Mouse (Mus musculus) G1E (cell line): ENCODE results near the gene Eya3. TPM values are rescaled to one million over a fixed set of nuclear protein-coding genes. Genes with fewer than 3 reads are reported as not detected.
A peak's percentile ranks its signal among the peaks of the same experiment; 100 is the strongest.
"Not testable (repeated sequence)": the region's sequence is repeated elsewhere in the genome, so short reads cannot be mapped to it uniquely, and the experiment has no call there.

Source experiments
- ATAC-seq: 2 replicates; pipeline ENCODE4 v1.8.0; 2016; ENCODE audit warnings: mild to moderate bottlenecking; ENCODE audit not compliant: insufficient number of reproducible peaks, poor library complexity, low FRiP score, severe bottlenecking; ENCODE audit errors: extremely low read depth
- DNase-seq: peaks from one replicate; pipeline ENCODE4 v3.0.0; 2012; ENCODE audit warnings: low spot score
- H3K27me3 ChIP-seq: 2 replicates; pipeline ENCODE4 v1.6.1; 2012; ENCODE audit warnings: mild to moderate bottlenecking, low read length, inconsistent platforms; ENCODE audit not compliant: insufficient read depth
- H3K36me3 ChIP-seq: replicated peaks from 2 replicates; pipeline ENCODE3; 2012; ENCODE audit warnings: mild to moderate bottlenecking, inconsistent platforms
- H3K4me1 ChIP-seq: 2 replicates; pipeline ENCODE4 v1.6.1; 2012; ENCODE audit warnings: low read depth, low read length, inconsistent platforms, mixed read lengths; ENCODE audit not compliant: insufficient read depth
- H3K4me3 ChIP-seq: 2 replicates; pipeline ENCODE4 v1.5.1; 2012; ENCODE audit warnings: low read depth, mild to moderate bottlenecking, inconsistent platforms, low read length, moderate library complexity, mixed read lengths
- H3K9me3 ChIP-seq: replicated peaks from 2 replicates; pipeline ENCODE4 v1.6.1; 2012; ENCODE audit warnings: inconsistent platforms
- CTCF ChIP-seq: IDR thresholded peaks from 2 replicates; pipeline ENCODE4 v1.5.1; 2012; ENCODE audit warnings: low read depth, low read length, inconsistent platforms, mixed read lengths
- GATA1 ChIP-seq: IDR thresholded peaks from 2 replicates; pipeline ENCODE4 v1.6.1; 2012; ENCODE audit warnings: borderline replicate concordance, low read length, inconsistent platforms, mixed read lengths
- GATA2 ChIP-seq: IDR thresholded peaks from 2 replicates; pipeline ENCODE4 v1.6.1; 2012; ENCODE audit warnings: low read depth, low read length, inconsistent platforms, borderline replicate concordance
- POLR2AphosphoS5 ChIP-seq: IDR thresholded peaks from 2 replicates; pipeline ENCODE4 v1.6.1; 2012; ENCODE audit warnings: low read depth, low read length, inconsistent platforms; ENCODE audit not compliant: insufficient replicate concordance
- TAL1 ChIP-seq: conservative IDR thresholded peaks from 2 replicates; pipeline ENCODE4 v1.6.1; 2012; ENCODE audit warnings: low read depth, low read length, inconsistent platforms, mixed read lengths
- polyA plus RNA-seq: library from polyadenylated mRNA; stranded (reverse); fragments of >175 nt; gene quantifications from 2 replicates; pipeline ENCODE4 v1.2.3, GENCODE M21; 2012
- total RNA-seq, 2 experiments: library from RNA; stranded (forward) in 1 of 2; stranded (reverse) in 1 of 2; fragments of 200-1000 nt in 1 of 2; fragments of >200 nt in 1 of 2; fragmentation: Nextera tagmentation in 1 of 2; gene quantifications; 2 replicates each; pipeline ENCODE4 v1.2.3; 2014 to 2017

Gene Eya3
- total and polyA plus RNA-seq, 3 experiments: 4.3 to 101 (median 35.0) TPM

DNA sequence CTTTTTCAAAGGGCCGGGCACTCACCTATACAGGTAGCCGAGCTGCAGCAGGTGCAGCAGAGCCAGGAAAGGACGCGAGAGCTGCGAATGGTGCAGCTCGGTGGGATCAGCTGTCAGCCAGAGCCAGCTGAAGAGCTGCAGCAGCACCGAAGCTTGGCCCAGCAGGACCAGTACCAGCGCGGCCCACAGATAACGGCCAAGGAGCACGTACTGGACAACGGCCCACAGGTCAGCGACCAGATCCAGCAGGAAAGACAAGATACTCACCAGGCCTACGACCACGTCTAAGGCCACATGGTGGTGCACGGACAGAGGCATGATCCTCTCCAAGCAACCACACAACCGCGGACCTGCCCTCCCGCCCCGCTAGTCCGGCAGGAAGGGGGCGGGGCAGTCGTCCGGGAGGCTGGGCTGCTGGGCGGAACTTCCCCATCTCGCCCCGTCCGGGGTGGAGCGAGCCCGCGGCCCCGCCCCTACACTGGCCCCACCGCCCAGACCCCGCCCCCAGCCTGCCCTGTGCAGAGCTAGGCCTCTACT is 93.4 kb downstream of the Eya3 start, which contains the start of gene Xkr8:
Gene Xkr8 (minus strand): TSS at position 399 of the 537 bp plus-strand sequence.
- ATAC-seq (peak; percentile 79), DNase-seq (peak; percentile 96)
- peaks cover 21% of the 10 kb centered on the region for H3K36me3 ChIP-seq
- H3K9me3 ChIP-seq: no peaks in the 10 kb centered on the region
- peak within 1 kb of the TSS; percentile 86 for H3K4me3 ChIP-seq
- H3K27me3 ChIP-seq: no peaks in the 10 kb centered on the region; the same call in 1 of the 2 replicates
- peaks cover 60% of the 10 kb centered on the region for H3K4me1 ChIP-seq
- TF ChIP-seq CTCF (no peak), TAL1 (no peak), GATA1 (no peak), GATA2 (no peak), POLR2AphosphoS5 (no peak)

DNA sequence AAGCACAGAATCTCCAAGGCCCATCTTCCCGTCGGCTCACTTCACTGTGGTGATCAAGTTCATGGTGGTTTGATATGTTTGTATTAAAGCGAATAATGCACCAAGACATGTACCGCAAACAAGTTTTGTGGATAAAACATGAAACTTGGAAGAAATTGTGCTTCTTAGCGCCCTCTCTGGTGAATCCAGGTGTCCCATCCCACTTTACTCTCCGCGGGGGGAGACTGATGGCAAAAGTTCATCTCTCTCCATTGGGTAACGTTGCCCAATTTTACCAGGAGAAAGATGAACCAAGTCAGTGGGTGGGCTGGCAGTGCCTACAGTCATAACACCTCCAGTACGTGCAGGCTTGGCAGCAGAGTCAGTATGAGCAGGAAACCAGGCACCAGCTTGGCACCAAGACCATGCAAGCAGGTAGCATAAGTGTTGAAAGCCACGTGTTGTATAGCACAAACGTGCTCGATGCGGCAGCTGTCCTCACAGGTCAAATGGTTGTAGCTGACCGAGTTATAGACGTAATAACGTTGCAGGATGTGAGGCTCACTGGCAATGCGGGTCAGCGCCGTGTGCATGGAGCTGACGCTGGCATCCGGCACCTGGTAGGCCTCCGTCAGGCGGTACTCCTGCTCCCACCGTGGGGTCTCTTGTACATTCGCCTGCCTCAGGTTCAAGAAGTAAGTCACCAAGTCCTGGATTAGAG is 94.4 kb downstream of the Eya3 start:
- H3K4me3 ChIP-seq: no peak overlapping the region
- TF ChIP-seq TAL1 (no peak), GATA1 (no peak), POLR2AphosphoS5 (no peak), CTCF (no peak), GATA2 (no peak)
- peaks cover 7% of the 10 kb centered on the region; the same call in 1 of the 2 replicates for H3K27me3 ChIP-seq
- peaks cover 55% of the 10 kb centered on the region for H3K4me1 ChIP-seq
- H3K9me3 ChIP-seq: no peaks in the 10 kb centered on the region
- H3K36me3 ChIP-seq: peaks cover 10% of the 10 kb centered on the region
- no peak for ATAC-seq
- DNase-seq: no peak

DNA sequence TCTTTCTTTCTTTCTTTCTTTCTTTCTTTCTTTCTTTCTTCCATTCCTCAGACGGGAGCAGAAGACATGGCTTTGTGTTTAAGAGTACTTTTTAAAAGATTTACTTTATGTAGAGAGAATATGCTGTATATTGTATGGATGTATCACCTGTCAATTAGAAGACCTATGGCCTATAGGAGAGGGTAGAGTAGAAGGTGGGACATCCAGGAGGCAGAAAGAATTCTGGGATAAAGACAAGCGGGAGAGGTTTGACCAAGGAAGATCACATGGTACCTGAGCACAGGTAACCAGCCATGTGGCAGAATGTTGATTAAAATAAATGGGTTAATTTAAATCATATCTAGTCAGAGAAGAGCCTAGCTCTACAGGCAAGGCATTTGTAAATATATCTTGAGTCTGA is 96.0 kb downstream of the Eya3 start:
- ATAC-seq (no peak), DNase-seq (no peak)
- no peak overlapping the region for H3K4me3 ChIP-seq
- no peaks in the 10 kb centered on the region for H3K9me3 ChIP-seq
- peaks cover 6% of the 10 kb centered on the region for H3K36me3 ChIP-seq
- TF ChIP-seq CTCF: no peak
- TF ChIP-seq TAL1: no peak
- no peak for TF ChIP-seq GATA1
- no peak for TF ChIP-seq GATA2
- TF ChIP-seq POLR2AphosphoS5: no peak
- H3K4me1 ChIP-seq: peaks cover 50% of the 10 kb centered on the region
- peaks cover 21% of the 10 kb centered on the region for H3K27me3 ChIP-seq

DNA sequence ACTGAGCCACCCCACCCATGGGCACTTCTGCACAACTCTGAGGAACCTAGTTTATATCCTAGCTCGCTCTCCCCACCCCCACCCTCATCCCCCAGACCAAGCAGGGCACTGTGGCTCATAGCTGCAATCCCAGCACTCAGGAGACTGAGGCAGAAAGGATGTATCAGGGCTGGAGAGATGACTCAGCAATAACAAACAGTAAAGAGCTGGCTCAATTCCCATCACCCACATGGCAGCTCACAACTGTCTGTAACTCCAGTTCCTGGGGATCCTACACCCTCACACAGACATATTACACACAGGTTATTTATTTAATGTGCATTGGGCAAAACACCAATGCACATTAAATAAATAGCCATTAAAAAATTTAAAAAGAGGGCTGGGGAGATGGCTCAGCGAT is 96.6 kb downstream of the Eya3 start:
- no peak for DNase-seq
- Histone ChIP-seq H3K4me1 (peaks cover 50% of the 10 kb centered on the region), H3K9me3 (no peaks in the 10 kb centered on the region), H3K4me3 (no peak overlapping the region), H3K27me3 (peaks cover 25% of the 10 kb centered on the region), H3K36me3 (peaks cover 4% of the 10 kb centered on the region)
- ATAC-seq: no peak
- TF ChIP-seq GATA2 (no peak), CTCF (no peak)

DNA sequence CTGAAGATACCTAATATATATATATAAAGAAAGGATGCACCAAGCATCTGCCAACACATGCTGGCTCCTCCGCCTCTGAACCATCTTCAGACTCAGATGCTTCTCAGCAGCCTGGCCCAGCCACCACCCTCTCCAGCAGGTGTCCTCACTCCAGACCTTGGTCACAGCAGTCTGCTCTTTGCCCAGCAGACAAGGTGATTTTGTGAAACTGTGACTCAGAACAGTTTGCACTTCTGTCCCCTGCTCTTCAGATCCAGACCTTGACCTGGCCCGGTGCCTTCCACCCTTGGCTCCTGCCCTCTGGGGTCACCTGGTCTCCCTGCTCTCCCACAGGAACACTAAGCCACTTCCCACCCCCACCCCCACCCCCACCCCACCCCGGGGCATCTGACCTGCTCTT is 97.1 kb downstream of the Eya3 start:
- ATAC-seq: no peak
- Histone ChIP-seq H3K27me3 (peaks cover 29% of the 10 kb centered on the region), H3K36me3 (peaks cover 2% of the 10 kb centered on the region), H3K9me3 (no peaks in the 10 kb centered on the region), H3K4me1 (peaks cover 49% of the 10 kb centered on the region), H3K4me3 (no peak overlapping the region)
- no peak for TF ChIP-seq POLR2AphosphoS5
- no peak for TF ChIP-seq GATA1
- no peak for TF ChIP-seq CTCF
- TF ChIP-seq TAL1: no peak
- DNase-seq: no peak

DNA sequence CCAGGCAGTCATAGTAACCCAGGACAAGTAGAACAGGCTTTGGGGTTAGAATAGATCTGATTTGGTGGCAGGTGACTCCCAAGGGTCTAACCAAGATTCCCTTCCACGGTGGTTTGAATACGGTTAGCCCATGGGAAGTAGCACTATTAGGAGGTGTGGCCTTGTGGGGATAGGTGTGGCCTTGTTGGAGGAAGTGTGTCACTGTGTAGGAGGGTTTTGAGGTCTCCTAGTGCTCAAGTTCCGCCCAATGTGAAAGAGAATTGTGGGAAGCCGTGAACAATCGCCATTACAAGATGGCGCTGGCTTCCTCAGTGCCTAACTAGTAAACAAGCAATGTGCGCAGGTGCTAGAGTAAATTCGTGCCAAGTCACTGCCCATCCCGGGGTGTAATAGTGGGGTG is 98.4 kb downstream of the Eya3 start:
- not testable (repeated sequence) for ATAC-seq, H3K36me3 ChIP-seq, DNase-seq

DNA sequence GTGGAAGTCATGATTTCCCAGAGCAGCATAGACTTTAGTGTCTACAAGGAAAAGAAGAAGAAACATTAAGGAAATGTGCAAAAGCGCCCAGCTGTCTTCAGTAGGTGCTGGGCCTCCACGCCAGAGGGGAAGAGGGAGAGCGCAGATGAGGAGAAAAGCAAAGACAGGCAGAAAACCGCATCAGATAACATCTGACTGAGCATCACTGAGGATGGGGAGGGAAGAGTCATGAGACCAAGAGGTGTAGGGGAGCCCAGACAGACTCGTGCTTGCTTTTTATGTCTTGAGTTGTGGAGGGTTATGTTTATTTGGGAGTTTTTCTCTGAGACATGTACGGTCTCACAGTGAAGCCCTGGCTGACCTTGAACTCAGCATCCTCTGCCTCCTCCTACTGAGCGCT is 102.7 kb downstream of the Eya3 start:
- DNase-seq (no peak), ATAC-seq (no peak)
- no peak for TF ChIP-seq POLR2AphosphoS5
- TF ChIP-seq GATA2: no peak
- TF ChIP-seq TAL1: no peak
- TF ChIP-seq GATA1: no peak
- TF ChIP-seq CTCF: no peak
- Histone ChIP-seq H3K36me3 (no peaks in the 10 kb centered on the region), H3K4me1 (peaks cover 26% of the 10 kb centered on the region), H3K27me3 (peaks cover 49% of the 10 kb centered on the region), H3K4me3 (no peak overlapping the region), H3K9me3 (no peaks in the 10 kb centered on the region)

More for the DNA sequence above, 98.4 kb downstream of the Eya3 start:
- Histone ChIP-seq H3K27me3 (peaks cover 40% of the 10 kb centered on the region), H3K4me1 (peaks cover 47% of the 10 kb centered on the region)
- not testable (repeated sequence) for H3K4me3 ChIP-seq, H3K9me3 ChIP-seq
